8 mouse cellular contexts compared by ENCODE assay signal in the genomic region with DNA sequence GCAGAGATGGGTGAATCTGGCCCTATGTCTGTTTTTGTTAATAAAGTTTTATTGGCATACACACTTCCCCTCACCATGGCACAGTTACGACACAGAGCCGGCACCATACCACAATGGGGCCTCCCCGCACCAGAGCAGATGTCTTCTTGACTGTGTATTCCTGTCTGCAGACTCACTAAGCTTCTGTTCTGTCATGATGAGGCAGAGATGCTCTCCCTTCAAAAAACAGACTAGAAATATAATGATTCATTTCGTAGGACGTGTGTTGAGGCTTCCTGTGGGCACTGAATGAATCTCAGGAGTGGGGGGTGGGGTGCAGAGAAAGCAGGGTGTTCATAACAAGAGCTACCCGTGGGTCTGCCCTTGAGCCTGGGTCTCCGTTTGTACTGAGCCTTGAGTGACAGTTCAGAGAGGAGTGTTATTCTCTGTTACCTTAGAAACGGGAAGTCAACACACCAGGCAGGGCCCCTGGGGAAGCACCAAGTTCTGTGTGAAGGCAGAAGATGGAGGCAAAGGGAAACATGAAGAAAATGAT. TPM values are rescaled to one million over a fixed set of nuclear protein-coding genes. Genes with fewer than 3 reads are reported as not detected.
DNase-seq lines count a peak whose midpoint lies in the region; ATAC-seq and TF ChIP-seq lines count a peak whose summit lies in the region.

No protein-coding gene starts in this region.

- no peak overlapping the region for H3K4me2 ChIP-seq in hindbrain, postnatal 0 days (ENCODE audit: low read depth, low read length)
- no peak overlapping the region for H3K4me2 ChIP-seq in midbrain, embryonic 12.5 days (replicated peaks)

- H3K36me3 ChIP-seq in hindbrain, postnatal 0 days (ENCODE audit: insufficient read depth, low read length): no peaks in the 10 kb centered on the region
- H3K36me3 ChIP-seq in midbrain, embryonic 12.5 days: no peaks in the 10 kb centered on the region

- no peak for TF ChIP-seq CTCF in hindbrain, postnatal 0 days (IDR thresholded peaks at IDR 0.05; ENCODE audit: low read depth)

- H3K9ac ChIP-seq in hindbrain, postnatal 0 days (replicated peaks; ENCODE audit: low read length): no peak overlapping the region
- H3K9ac ChIP-seq in midbrain, embryonic 12.5 days (replicated peaks): no peak overlapping the region

- DNase-seq in kidney, postnatal 14 days: peak; percentile 20
- no peak for DNase-seq in kidney, adult 11 months
- peak; percentile 19 for DNase-seq in embryo, embryonic 11.5 days (ENCODE audit: low read depth, low spot score)
- peak; percentile 35 for DNase-seq in hindbrain, postnatal 0 days (ENCODE audit: low spot score)
- DNase-seq in thymus, postnatal 36 days: peak; percentile 27 to 48
- DNase-seq in urinary bladder, postnatal 4 days (ENCODE audit: low spot score in 2 of 2): no peak
- DNase-seq in right cerebral cortex, postnatal 14 days: no peak

- no peaks in the 10 kb centered on the region for H3K27me3 ChIP-seq in hindbrain, postnatal 0 days (ENCODE audit: insufficient read depth, low read length)
- H3K27me3 ChIP-seq in midbrain, embryonic 12.5 days: no peaks in the 10 kb centered on the region

- no peak overlapping the region for H3K27ac ChIP-seq in hindbrain, postnatal 0 days
- 0 out of 2 replicates have a peak overlapping the region, but pooled peaks have one; percentile 30 for H3K27ac ChIP-seq in midbrain, embryonic 12.5 days (replicated peaks)

- H3K4me1 ChIP-seq in hindbrain, postnatal 0 days (ENCODE audit: insufficient read depth, low read length): no peaks in the 10 kb centered on the region
- peaks cover 20% of the 10 kb centered on the region for H3K4me1 ChIP-seq in midbrain, embryonic 12.5 days

- no peaks in the 10 kb centered on the region for H3K9me3 ChIP-seq in hindbrain, postnatal 0 days (ENCODE audit: low read length)
- H3K9me3 ChIP-seq in midbrain, embryonic 12.5 days: no peaks in the 10 kb centered on the region

- no peak for ATAC-seq in hindbrain, postnatal 0 days
- peak; percentile 62 for ATAC-seq in midbrain, embryonic 12.5 days (ENCODE audit: low FRiP score, low read depth)

- WGBS in hindbrain, postnatal 0 days: 34% methylated on average over 8 of the region's 8 CpGs
- 34% methylated on average over 8 of the region's 8 CpGs for WGBS in midbrain, embryonic 12.5 days

- H3K4me3 ChIP-seq in hindbrain, postnatal 0 days (ENCODE audit: low read length): no peak overlapping the region
- H3K4me3 ChIP-seq in midbrain, embryonic 12.5 days: no peak overlapping the region

RNA-seq across cellular contexts. Expression of gene Xylt1, which starts 48.0 kb away (rescaled TPM):
- 16.6 and 26.1 TPM in 2 replicates for total RNA-seq in hindbrain, postnatal 0 days (2014; rRNA removed)
- 2.9 and 3.0 TPM in 2 replicates for polyA plus RNA-seq in hindbrain, postnatal 0 days (2015; fragmentation: Nextera tagmentation; extraction: Ambion mirVana)
- polyA plus RNA-seq in midbrain, embryonic 12.5 days (2016; fragmentation: Nextera tagmentation; extraction: Ambion mirVana): 1.2 and 2.1 TPM in 2 replicates

Comparison
In these comparisons a context has a peak if more than half of its experiments do, and no peak if none do; other contexts are left out.
1. DNase-seq: peak in kidney, postnatal 14 days (single experiment), embryo, embryonic 11.5 days (single experiment), hindbrain, postnatal 0 days (single experiment) and thymus, postnatal 36 days (2 of 2); none in kidney, adult 11 months (single experiment), urinary bladder, postnatal 4 days (0 of 2) and right cerebral cortex, postnatal 14 days (single experiment).